Mouse (Mus musculus) G1E (cell line): Measurements from ENCODE around the gene Dcaf7. TPM values are rescaled to one million over a fixed set of nuclear protein-coding genes. Genes with fewer than 3 reads are reported as not detected.

Experiments used
- ATAC-seq: 2 replicates; pipeline ENCODE4 v1.8.0; 2016; ENCODE audit warnings: mild to moderate bottlenecking; ENCODE audit not compliant: insufficient number of reproducible peaks, poor library complexity, low FRiP score, severe bottlenecking; ENCODE audit errors: extremely low read depth
- DNase-seq: peaks from one replicate; pipeline ENCODE4 v3.0.0; 2012; ENCODE audit warnings: low spot score
- H3K27me3 ChIP-seq: 2 replicates; pipeline ENCODE4 v1.6.1; 2012; ENCODE audit warnings: mild to moderate bottlenecking, low read length, inconsistent platforms; ENCODE audit not compliant: insufficient read depth
- H3K36me3 ChIP-seq: replicated peaks from 2 replicates; pipeline ENCODE3; 2012; ENCODE audit warnings: mild to moderate bottlenecking, inconsistent platforms
- H3K4me1 ChIP-seq: 2 replicates; pipeline ENCODE4 v1.6.1; 2012; ENCODE audit warnings: low read depth, low read length, inconsistent platforms, mixed read lengths; ENCODE audit not compliant: insufficient read depth
- H3K4me3 ChIP-seq: 2 replicates; pipeline ENCODE4 v1.5.1; 2012; ENCODE audit warnings: low read depth, mild to moderate bottlenecking, inconsistent platforms, low read length, moderate library complexity, mixed read lengths
- H3K9me3 ChIP-seq: replicated peaks from 2 replicates; pipeline ENCODE4 v1.6.1; 2012; ENCODE audit warnings: inconsistent platforms
- CTCF ChIP-seq: IDR thresholded peaks from 2 replicates; pipeline ENCODE4 v1.5.1; 2012; ENCODE audit warnings: low read depth, low read length, inconsistent platforms, mixed read lengths
- GATA1 ChIP-seq: IDR thresholded peaks from 2 replicates; pipeline ENCODE4 v1.6.1; 2012; ENCODE audit warnings: borderline replicate concordance, low read length, inconsistent platforms, mixed read lengths
- GATA2 ChIP-seq: IDR thresholded peaks from 2 replicates; pipeline ENCODE4 v1.6.1; 2012; ENCODE audit warnings: low read depth, low read length, inconsistent platforms, borderline replicate concordance
- POLR2AphosphoS5 ChIP-seq: IDR thresholded peaks from 2 replicates; pipeline ENCODE4 v1.6.1; 2012; ENCODE audit warnings: low read depth, low read length, inconsistent platforms; ENCODE audit not compliant: insufficient replicate concordance
- TAL1 ChIP-seq: conservative IDR thresholded peaks from 2 replicates; pipeline ENCODE4 v1.6.1; 2012; ENCODE audit warnings: low read depth, low read length, inconsistent platforms, mixed read lengths
- polyA plus RNA-seq: library from polyadenylated mRNA; stranded (reverse); fragments of >175 nt; gene quantifications from 2 replicates; pipeline ENCODE4 v1.2.3, GENCODE M21; 2012
- total RNA-seq, 2 experiments: library from RNA; stranded (forward) in 1 of 2; stranded (reverse) in 1 of 2; fragments of 200-1000 nt in 1 of 2; fragments of >200 nt in 1 of 2; fragmentation: Nextera tagmentation in 1 of 2; gene quantifications; 2 replicates each; pipeline ENCODE4 v1.2.3; 2014 to 2017

Dcaf7 gene
- total and polyA plus RNA-seq, 3 experiments: 40.4 to 84.6 (median 74.3) TPM

DNA sequence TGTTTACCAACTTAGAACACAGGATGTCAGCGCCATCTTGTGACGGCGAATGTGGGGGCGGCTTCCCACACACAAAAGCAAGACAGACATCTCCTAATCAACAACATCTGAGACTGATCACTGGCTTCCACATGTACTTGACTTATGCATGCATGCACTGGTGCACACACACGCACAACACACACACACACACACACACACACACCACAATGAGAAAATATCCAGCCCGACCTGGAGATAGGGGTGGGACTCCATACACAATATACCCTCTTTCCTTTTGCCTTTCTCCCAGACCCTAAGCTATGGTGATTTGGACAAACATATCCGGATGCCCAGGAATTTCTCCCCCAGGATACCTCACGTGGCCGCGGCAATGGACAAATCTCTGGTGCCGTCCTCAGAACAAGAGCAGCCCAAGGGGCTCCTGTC is 3.2 kb upstream of the Dcaf7 start:
- no peak for ATAC-seq
- peaks cover 4% of the 10 kb centered on the region for H3K36me3 ChIP-seq
- TF ChIP-seq GATA2 (no peak), GATA1 (no peak)
- no peaks in the 10 kb centered on the region for H3K9me3 ChIP-seq
- H3K4me1 ChIP-seq: peaks cover 22% of the 10 kb centered on the region
- no peak for DNase-seq
- no peaks in the 10 kb centered on the region for H3K27me3 ChIP-seq
- H3K4me3 ChIP-seq: no peak overlapping the region

GRCm38 (mm10) chr11:106034986-106035385 is 1.7 kb upstream of the Dcaf7 start:
- Histone ChIP-seq H3K36me3 (peaks cover 17% of the 10 kb centered on the region), H3K27me3 (no peaks in the 10 kb centered on the region), H3K4me1 (peaks cover 35% of the 10 kb centered on the region), H3K4me3 (no peak overlapping the region), H3K9me3 (no peaks in the 10 kb centered on the region)
- DNase-seq (no peak), ATAC-seq (no peak)
- no peak for TF ChIP-seq TAL1

- peaks cover 44% of the 10 kb centered on the region for H3K4me1 ChIP-seq
- no peak for TF ChIP-seq CTCF
- TF ChIP-seq GATA1: no peak
- no peak for TF ChIP-seq POLR2AphosphoS5
- TF ChIP-seq TAL1: no peak
- no peak for TF ChIP-seq GATA2
- DNase-seq: peak; percentile 85
- no peak for ATAC-seq
- H3K27me3 ChIP-seq: no peaks in the 10 kb centered on the region
- H3K4me3 ChIP-seq: peak overlapping the region; percentile 98
- H3K9me3 ChIP-seq: no peaks in the 10 kb centered on the region
- peaks cover 34% of the 10 kb centered on the region for H3K36me3 ChIP-seq
These were observed 713 bp downstream of the Dcaf7 start for GRCm38 (mm10) chr11:106037418-106037751.

- H3K4me1 ChIP-seq: peaks cover 55% of the 10 kb centered on the region
- H3K27me3 ChIP-seq: no peaks in the 10 kb centered on the region
- H3K36me3 ChIP-seq: peaks cover 82% of the 10 kb centered on the region
- TF ChIP-seq GATA1 (no peak), CTCF (no peak), TAL1 (no peak), POLR2AphosphoS5 (no peak), GATA2 (no peak)
- DNase-seq (no peak), ATAC-seq (no peak)
- H3K9me3 ChIP-seq: no peaks in the 10 kb centered on the region
- H3K4me3 ChIP-seq: no peak overlapping the region
These were observed 7.7 kb downstream of the Dcaf7 start for GRCm38 (mm10) chr11:106044349-106044748.

DNA sequence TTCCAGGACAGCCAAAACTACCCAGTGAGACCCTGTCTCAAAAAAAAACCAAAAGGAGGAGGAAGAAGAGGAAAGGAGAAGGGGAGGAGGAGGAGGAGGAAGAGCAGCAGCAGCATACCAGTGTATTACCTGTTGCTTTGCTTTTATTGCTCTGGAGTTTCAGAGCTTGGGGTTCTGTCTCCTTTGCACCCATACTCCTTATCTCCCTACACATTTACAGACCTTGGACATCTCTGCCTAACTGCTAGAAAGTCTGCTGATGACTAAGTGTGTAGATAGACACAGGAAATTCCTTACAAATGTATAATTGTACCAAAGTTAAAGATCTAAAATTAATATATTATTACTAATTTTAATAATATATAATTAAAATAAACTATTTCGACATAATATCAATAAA is 8.6 kb downstream of the Dcaf7 start:
- Histone ChIP-seq H3K27me3 (no peaks in the 10 kb centered on the region), H3K9me3 (no peaks in the 10 kb centered on the region), H3K36me3 (peaks cover 84% of the 10 kb centered on the region), H3K4me1 (peaks cover 48% of the 10 kb centered on the region), H3K4me3 (no peak overlapping the region)
- no peak for ATAC-seq
- no peak for DNase-seq
- TF ChIP-seq GATA2 (no peak), CTCF (no peak), GATA1 (no peak), POLR2AphosphoS5 (no peak), TAL1 (no peak)

- ATAC-seq: no peak
- Histone ChIP-seq H3K36me3 (peaks cover 82% of the 10 kb centered on the region), H3K9me3 (no peaks in the 10 kb centered on the region), H3K27me3 (no peaks in the 10 kb centered on the region), H3K4me3 (no peak overlapping the region), H3K4me1 (peaks cover 43% of the 10 kb centered on the region)
- DNase-seq: no peak
- TF ChIP-seq GATA1 (no peak), TAL1 (no peak), GATA2 (no peak), CTCF (no peak), POLR2AphosphoS5 (no peak)
These were observed 9.1 kb downstream of the Dcaf7 start for GRCm38 (mm10) chr11:106045780-106046179.

- Histone ChIP-seq H3K4me3 (no peak overlapping the region), H3K9me3 (no peaks in the 10 kb centered on the region), H3K4me1 (peaks cover 42% of the 10 kb centered on the region), H3K36me3 (peaks cover 85% of the 10 kb centered on the region), H3K27me3 (no peaks in the 10 kb centered on the region)
- DNase-seq: no peak
- TF ChIP-seq GATA1 (no peak), CTCF (no peak), POLR2AphosphoS5 (no peak), GATA2 (no peak), TAL1 (no peak)
- ATAC-seq: no peak
These were observed 9.9 kb downstream of the Dcaf7 start for GRCm38 (mm10) chr11:106046584-106046983.
